Mouse (Mus musculus): ENCODE results near the gene Il20rb. TPM values are rescaled to one million over a fixed set of nuclear protein-coding genes. Genes with fewer than 3 reads are reported as not detected.

Il20rb gene
- polyA plus RNA-seq (2015; fragmentation: Nextera tagmentation; extraction: Ambion mirVana) = 0.53 and 0.63 TPM in 2 replicates

DNA sequence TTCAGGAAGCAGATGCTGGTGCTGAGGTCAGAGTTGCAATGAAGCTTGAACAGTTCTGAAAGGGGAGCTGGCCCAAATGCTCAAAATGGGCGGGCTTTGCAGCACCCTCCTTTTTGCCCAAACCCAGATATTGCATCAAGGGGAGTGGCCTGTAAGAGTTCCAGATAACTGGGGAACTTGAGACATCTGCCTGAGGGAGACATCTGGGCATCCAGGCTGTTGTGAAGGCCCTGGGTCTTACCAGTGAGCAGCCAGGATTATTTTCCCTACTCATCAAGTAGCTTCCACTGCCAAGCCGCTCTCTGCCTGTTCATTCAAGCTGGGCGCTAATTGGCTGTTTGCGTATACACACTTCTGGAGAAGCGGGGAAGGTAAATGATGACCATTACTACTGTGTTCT lies at the start of gene Il20rb:
TSS of gene Il20rb (minus strand) at position 358 of the 400 bp plus-strand sequence.
- no peak for ATAC-seq (ENCODE audit: low FRiP score)
- Histone ChIP-seq H3K27ac (no peak within 1 kb of the TSS), H3K9me3 (no peaks in the 10 kb centered on the region), H3K9ac (no peak within 1 kb of the TSS), H3K4me3 (no peak within 1 kb of the TSS), H3K4me2 (no peak within 1 kb of the TSS), H3K36me3 (0 out of 2 replicates have a peak, but pooled peaks cover 3% of the 10 kb centered on the region), H3K4me1 (replicated peaks) (0 out of 2 replicates have a peak, but pooled peaks cover 1% of the 10 kb centered on the region), H3K27me3 (no peaks in the 10 kb centered on the region)
- WGBS = 90% methylated on average over 5 of the region's 5 CpGs

DNA sequence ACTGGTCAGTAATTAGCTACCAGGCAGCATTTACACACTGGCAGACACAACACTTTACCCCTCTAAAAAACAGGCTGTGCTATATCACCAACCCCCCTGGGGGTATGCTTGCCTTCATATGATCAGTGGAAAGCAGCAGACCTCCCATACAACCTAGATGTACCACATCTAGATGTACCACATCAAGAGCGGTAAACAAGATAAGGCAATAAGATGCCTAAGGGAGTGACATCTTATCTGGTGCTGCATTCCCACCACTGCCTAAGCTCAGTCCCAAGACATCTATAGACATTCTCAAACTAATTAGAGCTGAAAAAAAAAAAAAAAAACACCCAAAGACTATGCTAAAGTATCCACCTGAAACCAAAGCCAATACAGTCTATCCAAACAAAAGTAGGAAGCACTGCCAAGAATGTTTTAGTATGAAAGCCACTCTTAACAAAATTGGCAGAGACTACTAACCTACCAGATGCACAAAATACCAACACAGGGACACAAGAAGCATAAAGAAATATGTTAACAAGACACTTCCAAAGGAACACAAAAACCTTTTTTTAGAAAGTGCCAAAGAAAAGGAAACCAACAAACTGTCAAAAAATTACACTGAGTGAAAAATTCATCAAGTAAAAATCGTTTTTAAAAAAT lies 49.2 kb upstream of the Il20rb start:
- H3K36me3 ChIP-seq = no peaks in the 10 kb centered on the region
- no peak overlapping the region for H3K4me2 ChIP-seq
- H3K9me3 ChIP-seq = peaks cover 3% of the 10 kb centered on the region; the same call in 1 of the 2 replicates
- no peaks in the 10 kb centered on the region for H3K27me3 ChIP-seq
- ATAC-seq (ENCODE audit: low FRiP score) = no peak
- no peak overlapping the region for H3K4me3 ChIP-seq
- no peak overlapping the region for H3K27ac ChIP-seq
- 92% methylated on average over 2 of the region's 2 CpGs for WGBS
- H3K9ac ChIP-seq = no peak overlapping the region
- no peaks in the 10 kb centered on the region for H3K4me1 ChIP-seq (replicated peaks)

DNA sequence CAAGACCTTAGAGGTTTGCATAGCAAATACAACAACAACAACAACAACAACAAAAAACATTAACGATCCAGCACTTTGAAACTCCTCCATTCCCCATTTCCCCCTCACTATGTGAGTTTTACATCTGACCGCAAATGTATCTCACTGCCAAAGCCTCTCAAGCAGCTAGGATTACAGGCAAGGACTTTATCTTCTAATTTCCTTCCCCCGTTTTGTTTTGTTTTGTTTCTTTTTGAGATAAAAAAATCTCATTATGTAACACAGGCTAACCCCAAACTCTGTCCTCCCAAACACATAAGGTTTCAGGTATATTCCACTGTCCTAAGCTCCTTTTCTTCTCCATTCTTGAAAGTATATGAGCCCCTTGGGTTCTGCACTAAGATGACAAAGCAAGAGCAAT lies 48.1 kb upstream of the Il20rb start:
- H3K27me3 ChIP-seq = no peaks in the 10 kb centered on the region
- no peak overlapping the region for H3K9ac ChIP-seq
- H3K36me3 ChIP-seq = no peaks in the 10 kb centered on the region
- WGBS = 97% methylated on average over 3 of the region's 3 CpGs
- no peak for ATAC-seq (ENCODE audit: low FRiP score)
- no peak overlapping the region for H3K4me3 ChIP-seq
- no peaks in the 10 kb centered on the region for H3K4me1 ChIP-seq (replicated peaks)
- H3K27ac ChIP-seq = no peak overlapping the region
- H3K9me3 ChIP-seq = peaks cover 3% of the 10 kb centered on the region; the same call in 1 of the 2 replicates
- no peak overlapping the region for H3K4me2 ChIP-seq

DNA sequence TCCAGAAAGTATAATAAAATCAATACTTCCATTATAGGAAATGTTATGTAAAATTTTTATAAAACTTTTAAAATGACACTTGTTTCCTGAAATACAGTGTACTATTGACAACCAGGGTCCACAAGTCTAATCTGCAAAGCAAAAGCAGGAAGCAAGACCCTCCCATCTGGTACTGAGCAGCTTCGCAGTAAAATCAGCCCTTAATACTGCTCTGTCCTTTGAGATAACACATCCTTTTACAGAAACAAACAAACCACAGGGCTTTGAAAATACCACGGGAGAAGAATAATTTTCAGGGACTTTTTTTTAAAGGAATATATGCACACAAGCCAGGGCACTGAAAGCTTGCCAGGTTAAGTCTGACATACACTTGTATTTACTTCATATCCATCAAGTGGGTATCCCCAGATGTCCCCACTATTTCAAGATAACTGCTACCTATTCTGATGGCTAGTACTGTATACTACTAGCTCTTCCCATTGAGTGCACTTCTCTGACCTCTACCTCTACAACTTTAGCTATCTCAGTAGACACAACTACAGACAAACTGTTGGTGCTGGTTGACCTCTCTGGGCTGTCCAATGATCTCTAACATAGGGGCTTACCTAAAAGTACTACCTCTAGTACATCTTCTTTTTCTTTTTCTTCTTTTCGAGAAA lies 46.4 kb upstream of the Il20rb start:
- ATAC-seq (ENCODE audit: low FRiP score) = no peak
- no peak overlapping the region for H3K9ac ChIP-seq
- H3K4me2 ChIP-seq = no peak overlapping the region
- H3K27me3 ChIP-seq = no peaks in the 10 kb centered on the region
- no peaks in the 10 kb centered on the region for H3K36me3 ChIP-seq
- H3K4me1 ChIP-seq (replicated peaks) = no peaks in the 10 kb centered on the region
- no peak overlapping the region for H3K27ac ChIP-seq
- H3K9me3 ChIP-seq = peaks cover 13% of the 10 kb centered on the region
- H3K4me3 ChIP-seq = no peak overlapping the region
- WGBS = 91% methylated on average over 3 of the region's 3 CpGs

DNA sequence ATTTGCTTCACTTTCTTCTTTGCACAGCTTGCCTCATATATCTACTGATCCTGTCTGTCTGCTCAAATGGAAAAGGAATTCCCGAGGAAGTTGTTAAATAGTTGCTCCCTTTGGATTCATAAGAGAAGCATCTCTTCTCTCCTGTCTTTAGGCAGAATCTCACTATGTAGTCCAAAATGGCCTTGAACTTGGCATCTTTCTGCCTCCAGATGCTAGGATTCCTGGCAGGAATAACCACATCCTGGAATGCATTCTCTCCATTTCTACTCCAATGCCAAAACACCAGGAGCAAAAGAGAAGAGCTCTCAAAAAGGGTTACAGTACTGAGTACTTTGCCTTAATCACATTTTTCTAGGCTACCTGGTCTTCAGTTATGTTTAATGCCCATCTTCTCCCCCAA lies 44.7 kb upstream of the Il20rb start:
- Histone ChIP-seq H3K27ac (no peak overlapping the region), H3K9ac (no peak overlapping the region), H3K4me3 (no peak overlapping the region), H3K27me3 (no peaks in the 10 kb centered on the region), H3K4me1 (replicated peaks) (no peaks in the 10 kb centered on the region), H3K9me3 (peaks cover 13% of the 10 kb centered on the region), H3K4me2 (no peak overlapping the region), H3K36me3 (no peaks in the 10 kb centered on the region)
- no peak for ATAC-seq (ENCODE audit: low FRiP score)
- WGBS = 84% methylated on average over 1 of the region's 1 CpGs

DNA sequence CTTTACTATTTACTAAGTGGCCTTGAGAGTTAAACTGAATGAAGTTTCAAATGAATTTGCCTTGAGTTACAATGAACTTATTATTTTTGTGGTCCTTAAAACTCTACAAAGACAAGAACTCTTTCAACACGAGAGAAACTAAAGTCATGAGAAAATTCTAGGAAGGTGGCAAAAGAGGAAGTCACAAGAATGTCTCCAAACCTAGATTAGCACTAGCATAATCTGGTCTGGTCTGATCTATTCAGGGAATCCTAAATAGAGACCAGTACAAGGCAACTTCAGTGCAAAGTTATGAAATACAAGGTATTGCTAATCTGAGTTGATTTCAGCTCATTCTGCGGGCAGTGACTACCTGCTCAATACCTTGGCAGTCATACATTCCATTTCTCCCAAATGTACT lies 38.6 kb upstream of the Il20rb start:
- Histone ChIP-seq H3K4me3 (no peak overlapping the region), H3K4me2 (no peak overlapping the region), H3K4me1 (replicated peaks) (no peaks in the 10 kb centered on the region), H3K27me3 (no peaks in the 10 kb centered on the region), H3K9ac (no peak overlapping the region), H3K9me3 (peaks cover 9% of the 10 kb centered on the region), H3K36me3 (no peaks in the 10 kb centered on the region), H3K27ac (no peak overlapping the region)
- WGBS = 91% methylated on average over 2 of the region's 2 CpGs
- ATAC-seq (ENCODE audit: low FRiP score) = no peak

GRCm38 (mm10) chr9:100522029-100522428 lies 35.4 kb upstream of the Il20rb start:
- ATAC-seq (ENCODE audit: low FRiP score) = no peak
- WGBS = 80% methylated on average over 2 of the region's 2 CpGs
- H3K27me3 ChIP-seq = no peaks in the 10 kb centered on the region

GRCm38 (mm10) chr9:100520586-100520985 lies 34.0 kb upstream of the Il20rb start:
- no peaks in the 10 kb centered on the region for H3K4me1 ChIP-seq (replicated peaks)
- H3K27ac ChIP-seq = no peak overlapping the region
- H3K27me3 ChIP-seq = no peaks in the 10 kb centered on the region
- H3K9ac ChIP-seq = no peak overlapping the region
- no peaks in the 10 kb centered on the region for H3K36me3 ChIP-seq
- H3K4me3 ChIP-seq = no peak overlapping the region
- no peaks in the 10 kb centered on the region for H3K9me3 ChIP-seq
- ATAC-seq (ENCODE audit: low FRiP score) = no peak
- no peak overlapping the region for H3K4me2 ChIP-seq
- 2% methylated on average over 2 of the region's 2 CpGs for WGBS

More at GRCm38 (mm10) chr9:100522029-100522428, 35.4 kb upstream of the Il20rb start:
- Histone ChIP-seq H3K4me3 (no peak overlapping the region), H3K36me3 (no peaks in the 10 kb centered on the region), H3K4me2 (no peak overlapping the region), H3K9me3 (no peaks in the 10 kb centered on the region), H3K27ac (no peak overlapping the region), H3K4me1 (replicated peaks) (no peaks in the 10 kb centered on the region), H3K9ac (no peak overlapping the region)

- no peaks in the 10 kb centered on the region for H3K27me3 ChIP-seq
- no peaks in the 10 kb centered on the region for H3K4me1 ChIP-seq (replicated peaks)
- H3K9ac ChIP-seq = no peak overlapping the region
- no peaks in the 10 kb centered on the region for H3K9me3 ChIP-seq
- no peak overlapping the region for H3K4me3 ChIP-seq
- no peak for ATAC-seq (ENCODE audit: low FRiP score)
- no peaks in the 10 kb centered on the region for H3K36me3 ChIP-seq
- H3K27ac ChIP-seq = no peak overlapping the region
- no peak overlapping the region for H3K4me2 ChIP-seq
- WGBS = 94% methylated on average over 3 of the region's 3 CpGs
These were observed 33.4 kb upstream of the Il20rb start for GRCm38 (mm10) chr9:100520012-100520411.

GRCm38 (mm10) chr9:100507581-100507980 lies 21.0 kb upstream of the Il20rb start:
- H3K36me3 ChIP-seq = no peaks in the 10 kb centered on the region
- no peak overlapping the region for H3K9ac ChIP-seq
- WGBS = 95% methylated on average over 2 of the region's 2 CpGs
- H3K4me2 ChIP-seq = no peak overlapping the region
- no peak for ATAC-seq (ENCODE audit: low FRiP score)
- H3K4me3 ChIP-seq = no peak overlapping the region
- no peaks in the 10 kb centered on the region for H3K9me3 ChIP-seq
- H3K27me3 ChIP-seq = no peaks in the 10 kb centered on the region
- no peak overlapping the region for H3K27ac ChIP-seq
- H3K4me1 ChIP-seq (replicated peaks) = no peaks in the 10 kb centered on the region

GRCm38 (mm10) chr9:100506652-100507051 lies 20.1 kb upstream of the Il20rb start:
- Histone ChIP-seq H3K27ac (no peak overlapping the region), H3K27me3 (no peaks in the 10 kb centered on the region), H3K9me3 (no peaks in the 10 kb centered on the region), H3K9ac (no peak overlapping the region), H3K36me3 (no peaks in the 10 kb centered on the region), H3K4me2 (no peak overlapping the region), H3K4me1 (replicated peaks) (no peaks in the 10 kb centered on the region), H3K4me3 (no peak overlapping the region)
- 80% methylated on average over 2 of the region's 2 CpGs for WGBS
- ATAC-seq (ENCODE audit: low FRiP score) = no peak

DNA sequence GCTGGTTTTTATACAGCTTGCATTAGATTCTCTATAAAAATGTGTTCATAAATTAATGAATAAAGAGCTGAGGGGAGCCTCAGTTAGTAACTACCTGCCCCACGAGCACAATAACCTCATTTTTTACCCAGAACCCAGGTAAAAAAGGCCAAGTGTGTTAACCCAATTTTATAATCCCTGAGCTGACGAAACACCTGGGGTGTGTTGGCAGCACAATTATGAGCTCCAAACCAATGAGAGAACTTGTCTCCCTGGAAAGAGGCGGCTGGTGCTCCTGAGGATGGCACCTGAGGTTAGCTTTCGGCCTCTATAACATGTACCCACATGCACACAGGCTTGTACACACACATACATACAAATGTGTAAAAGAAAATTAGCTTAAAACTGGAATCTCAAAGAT lies 18.9 kb upstream of the Il20rb start:
- Histone ChIP-seq H3K27ac (no peak overlapping the region), H3K9me3 (no peaks in the 10 kb centered on the region), H3K4me1 (replicated peaks) (no peaks in the 10 kb centered on the region), H3K4me3 (no peak overlapping the region), H3K4me2 (no peak overlapping the region), H3K9ac (no peak overlapping the region), H3K27me3 (no peaks in the 10 kb centered on the region), H3K36me3 (no peaks in the 10 kb centered on the region)
- 96% methylated on average over 4 of the region's 4 CpGs for WGBS
- ATAC-seq (ENCODE audit: low FRiP score) = no peak

All from hindbrain, embryonic 13.5 days (tissue).